Mouse (Mus musculus) testis, adult 2 months (tissue): Measurements from ENCODE around the gene Exd1.

Source experiments
- CTCF ChIP-seq: fragments of 200-500 bp; IDR thresholded peaks from 2 replicates; pipeline ENCODE4 v1.5.1; 2012; ENCODE audit warnings: low read depth, mild to moderate bottlenecking, inconsistent platforms, low read length, moderate library complexity; ENCODE audit not compliant: control insufficient read depth, insufficient read depth, insufficient replicate concordance
- POLR2A ChIP-seq: fragments of 200-500 bp; IDR thresholded peaks from 2 replicates; pipeline ENCODE4 v1.6.1; 2012; ENCODE audit warnings: low read depth, mild to moderate bottlenecking, inconsistent platforms, low read length, moderate library complexity; ENCODE audit not compliant: control insufficient read depth

DNA sequence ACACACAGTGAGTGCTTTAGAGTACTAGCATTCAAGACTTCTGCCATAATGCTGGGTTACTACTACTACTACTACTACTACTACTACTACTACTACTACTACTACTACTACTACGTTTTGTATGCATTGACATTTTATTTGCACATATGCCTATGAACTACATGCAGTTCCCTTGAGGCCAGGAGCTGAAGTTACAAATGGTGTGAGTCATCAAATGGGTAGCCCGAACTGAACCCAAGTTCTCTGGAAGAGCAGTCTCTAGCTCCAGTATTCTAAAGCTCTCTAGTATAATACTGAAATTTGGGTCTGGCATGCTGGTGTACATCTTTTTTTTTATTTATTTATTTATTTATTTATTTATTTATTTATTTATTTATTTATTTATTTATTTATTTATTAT, 3.8 kb downstream of the Exd1 start:
- TF ChIP-seq CTCF (no peak), POLR2A (no peak)
